Mouse (Mus musculus) spleen, adult 2 months (tissue): Measurements from ENCODE around the gene Cyb5rl. TPM values are rescaled to one million over a fixed set of nuclear protein-coding genes. Genes with fewer than 3 reads are reported as not detected.

ENCODE experiments used
- DNase-seq, 2 experiments: peaks; one replicate each; pipeline versions ENCODE4 v3.0.0 to v3.0.0-alpha.2; 2012 to 2021; ENCODE audit warnings: low spot score in 2 of 2, low read depth in 1 of 2
- H3K27ac ChIP-seq: fragments of 200-500 bp; 2 replicates; pipeline ENCODE4 v1.5.1; 2012; ENCODE audit warnings: low read length, inconsistent platforms; ENCODE audit not compliant: insufficient read depth
- H3K27me3 ChIP-seq: fragments of 200-500 bp; 2 replicates; pipeline ENCODE4 v1.6.1; 2012; ENCODE audit warnings: mild to moderate bottlenecking, moderate library complexity, low read length, inconsistent platforms; ENCODE audit not compliant: control insufficient read depth, insufficient read depth
- H3K36me3 ChIP-seq: fragments of 200-500 bp; 2 replicates; pipeline ENCODE4 v1.6.1; 2012; ENCODE audit warnings: mild to moderate bottlenecking, low read length, inconsistent platforms; ENCODE audit not compliant: control insufficient read depth, insufficient read depth
- H3K4me1 ChIP-seq: fragments of 200-500 bp; 2 replicates; pipeline ENCODE4 v1.6.1; 2011; ENCODE audit warnings: inconsistent platforms; ENCODE audit not compliant: control insufficient read depth, insufficient read depth, insufficient read length
- H3K4me3 ChIP-seq: fragments of 200-500 bp; 2 replicates; pipeline ENCODE4 v1.5.1; 2011; ENCODE audit warnings: mild to moderate bottlenecking, inconsistent platforms; ENCODE audit not compliant: insufficient read depth, insufficient read length; ENCODE audit errors: extremely low read depth
- CTCF ChIP-seq: fragments of 200-500 bp; IDR thresholded peaks from 2 replicates; pipeline ENCODE4 v1.5.1; 2011; ENCODE audit warnings: mild to moderate bottlenecking, inconsistent platforms; ENCODE audit not compliant: insufficient read depth, insufficient read length, insufficient replicate concordance; ENCODE audit errors: extremely low read depth
- POLR2A ChIP-seq: fragments of 200-500 bp; IDR thresholded peaks from 2 replicates; pipeline ENCODE4 v1.6.1; 2011; ENCODE audit warnings: low read depth, low read length, inconsistent platforms
- whole genome bisulfite sequencing: fragments of 180-500 bp; shearing (Covaris S2); methylation state at CpG from one replicate; pipeline ENCODE4 v1.1.7; 2018; 5-methylcytosine and 5-hydroxymethylcytosine counted together
- polyA plus RNA-seq: library from polyadenylated mRNA; depleted of rRNA; stranded (reverse); fragments of >200 nt; gene quantifications from 2 replicates; pipeline ENCODE4 v1.2.3, GENCODE M21; 2012

Gene Cyb5rl
- polyA plus RNA-seq, 1 experiment = 7.5 TPM

DNA sequence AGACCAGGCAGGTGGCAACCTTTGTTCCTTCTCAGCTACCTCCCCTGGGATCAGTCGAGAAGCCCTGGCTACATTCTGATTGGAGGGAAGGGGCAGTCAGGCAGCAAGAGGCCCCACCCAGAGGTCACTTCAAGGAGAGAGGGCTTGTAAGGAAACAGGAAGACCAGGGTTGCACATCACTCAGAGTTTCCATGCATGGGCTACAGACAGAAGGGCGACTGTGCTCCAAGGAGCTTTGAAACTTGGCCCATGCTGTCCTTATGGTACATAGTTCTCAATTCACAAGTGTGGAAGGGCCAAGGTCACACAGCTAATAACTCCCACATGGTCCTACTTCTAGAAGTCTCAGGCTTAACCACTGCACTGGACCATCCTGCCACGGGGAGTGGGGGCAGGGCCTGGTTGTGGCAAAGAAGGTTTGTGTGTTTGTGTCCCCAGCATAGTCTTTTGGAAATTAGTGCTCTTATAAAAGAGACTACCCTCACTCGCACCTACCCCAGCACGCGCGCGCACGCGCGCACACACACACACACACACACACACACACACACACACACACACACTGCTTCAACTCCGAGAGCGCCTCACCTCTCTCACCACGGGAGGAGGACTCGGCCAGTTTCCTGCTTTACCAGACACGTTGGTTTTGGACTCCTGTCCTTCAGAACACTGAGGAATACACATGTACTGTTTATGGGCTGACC lies 27.8 kb downstream of the Cyb5rl start:
- Histone ChIP-seq H3K36me3 (no peaks in the 10 kb centered on the region), H3K4me1 (no peaks in the 10 kb centered on the region), H3K27ac (no peak overlapping the region), H3K27me3 (no peaks in the 10 kb centered on the region), H3K4me3 (no peak overlapping the region)
- no peak for TF ChIP-seq CTCF
- TF ChIP-seq POLR2A = no peak
- 67% methylated on average over 16 of the region's 16 CpGs for WGBS
- no peak for DNase-seq

- WGBS = 18% methylated on average over 6 of the region's 6 CpGs
- Histone ChIP-seq H3K36me3 (no peaks in the 10 kb centered on the region), H3K4me3 (no peak overlapping the region), H3K27me3 (no peaks in the 10 kb centered on the region), H3K4me1 (no peaks in the 10 kb centered on the region), H3K27ac (no peak overlapping the region)
- DNase-seq = no peak
- no peak for TF ChIP-seq CTCF
- TF ChIP-seq POLR2A = no peak
Observed at GRCm38 (mm10) chr4:107096043-107096442, 29.3 kb downstream of the Cyb5rl start.

GRCm38 (mm10) chr4:107096841-107097373 lies 30.1 kb downstream of the Cyb5rl start, which contains the start of gene Cdcp2:
Gene Cdcp2 (plus strand): TSS chr4:107096891.
- H3K4me1 ChIP-seq = no peaks in the 10 kb centered on the region
- H3K27ac ChIP-seq = no peak within 1 kb of the TSS
- H3K27me3 ChIP-seq = no peaks in the 10 kb centered on the region
- 86% methylated on average over 16 of the region's 16 CpGs for WGBS
- no peak for DNase-seq
- H3K4me3 ChIP-seq = no peak within 1 kb of the TSS
- no peaks in the 10 kb centered on the region for H3K36me3 ChIP-seq
- TF ChIP-seq CTCF (no peak), POLR2A (no peak)

DNA sequence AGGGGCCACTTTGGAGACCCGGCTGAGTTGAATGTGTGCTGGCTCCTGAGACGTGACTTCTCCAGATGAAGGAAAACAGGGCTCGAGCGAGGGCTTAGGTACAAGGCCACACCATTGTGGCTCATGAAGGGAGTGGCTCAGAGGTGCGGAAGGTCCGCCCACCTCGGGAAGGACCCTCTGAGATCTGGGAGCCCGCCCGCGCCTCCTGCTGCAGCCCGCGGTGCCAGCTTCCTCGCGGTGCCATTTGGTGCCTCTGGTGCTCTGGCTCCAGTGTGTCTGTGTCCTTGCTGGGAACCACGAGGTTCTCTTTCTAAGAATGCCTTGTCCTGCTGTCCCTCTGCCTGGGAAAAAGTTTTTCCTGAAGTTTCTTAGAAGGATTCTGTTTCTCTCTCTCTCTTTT lies 31.1 kb downstream of the Cyb5rl start:
- TF ChIP-seq CTCF (no peak), POLR2A (no peak)
- 69% methylated on average over 15 of the region's 15 CpGs for whole genome bisulfite sequencing
- DNase-seq = no peak
- no peaks in the 10 kb centered on the region for H3K27me3 ChIP-seq
- H3K36me3 ChIP-seq = no peaks in the 10 kb centered on the region
- no peaks in the 10 kb centered on the region for H3K4me1 ChIP-seq
- no peak overlapping the region for H3K4me3 ChIP-seq
- no peak overlapping the region for H3K27ac ChIP-seq

DNA sequence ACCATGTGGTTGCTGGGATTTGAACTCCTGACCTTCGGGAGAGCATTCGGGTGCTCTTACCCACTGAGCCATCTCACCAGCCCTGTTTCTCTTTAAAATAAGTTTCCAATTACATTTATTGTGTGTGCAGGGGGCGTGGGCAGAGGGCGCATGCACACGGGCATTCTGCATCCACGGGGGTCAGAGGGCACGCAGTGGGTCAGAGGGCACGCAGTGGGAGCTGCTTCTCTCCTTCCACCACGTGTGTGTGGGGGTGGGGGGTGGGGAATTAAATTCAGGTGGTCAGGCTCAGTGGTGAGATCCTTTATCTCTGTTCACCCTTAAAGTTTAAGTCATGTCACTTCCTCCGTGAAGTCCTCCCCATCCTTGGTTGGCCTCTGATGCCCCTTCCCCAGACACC lies 31.6 kb downstream of the Cyb5rl start:
- no peak overlapping the region for H3K27ac ChIP-seq
- no peaks in the 10 kb centered on the region for H3K4me1 ChIP-seq
- 87% methylated on average over 10 of the region's 10 CpGs for WGBS

GRCm38 (mm10) chr4:107098791-107099525 lies 32.2 kb downstream of the Cyb5rl start:
- Histone ChIP-seq H3K4me1 (no peaks in the 10 kb centered on the region), H3K36me3 (no peaks in the 10 kb centered on the region), H3K27me3 (no peaks in the 10 kb centered on the region), H3K27ac (no peak overlapping the region), H3K4me3 (no peak overlapping the region)
- WGBS = 62% methylated on average over 17 of the region's 17 CpGs
- TF ChIP-seq POLR2A = no peak
- TF ChIP-seq CTCF = no peak
- DNase-seq = no peak

More for the DNA sequence above, 31.6 kb downstream of the Cyb5rl start:
- Histone ChIP-seq H3K27me3 (no peaks in the 10 kb centered on the region), H3K36me3 (no peaks in the 10 kb centered on the region), H3K4me3 (no peak overlapping the region)
- TF ChIP-seq POLR2A (no peak), CTCF (no peak)
- no peak for DNase-seq

GRCm38 (mm10) chr4:107102220-107102619 lies 35.4 kb downstream of the Cyb5rl start:
- H3K27ac ChIP-seq = no peak overlapping the region
- WGBS = 85% methylated on average over 8 of the region's 8 CpGs
- TF ChIP-seq POLR2A = no peak
- TF ChIP-seq CTCF = no peak
- no peak overlapping the region for H3K4me3 ChIP-seq
- DNase-seq = no peak
- no peaks in the 10 kb centered on the region for H3K36me3 ChIP-seq
- no peaks in the 10 kb centered on the region for H3K27me3 ChIP-seq
- H3K4me1 ChIP-seq = no peaks in the 10 kb centered on the region
